Mouse (Mus musculus): ENCODE data around the gene Tmem127. TPM values are rescaled to one million over a fixed set of nuclear protein-coding genes. Genes with fewer than 3 reads are reported as not detected.

Tmem127 gene
- polyA plus RNA-seq, 1 experiment from 2014 or later, result 12.1 TPM

Other genes with a start within 250 kb of the Tmem127 start
- 3.9 and 4.4 TPM in 2 replicates for gene Ap4e1, start 239.2 kb upstream of the Tmem127 start, polyA plus RNA-seq (2015; fragmentation: Nextera tagmentation; extraction: Ambion mirVana)
- 51.6 and 56.3 TPM in 2 replicates for gene Blvra, start 177.2 kb upstream of the Tmem127 start, polyA plus RNA-seq (2015; fragmentation: Nextera tagmentation; extraction: Ambion mirVana)
- 54.9 and 57.2 TPM in 2 replicates for gene Ncaph, start 114.0 kb upstream of the Tmem127 start, polyA plus RNA-seq (2015; fragmentation: Nextera tagmentation; extraction: Ambion mirVana)
- 23.3 and 24.0 TPM in 2 replicates for gene Itpripl1, start 104.5 kb upstream of the Tmem127 start, polyA plus RNA-seq (2015; fragmentation: Nextera tagmentation; extraction: Ambion mirVana)
- gene 1810024B03Rik, start 39.6 kb upstream of the Tmem127 start, polyA plus RNA-seq (2015; fragmentation: Nextera tagmentation; extraction: Ambion mirVana), result 0.58 and 0.76 TPM in 2 replicates
- gene Snrnp200, start 39.5 kb upstream of the Tmem127 start, polyA plus RNA-seq (2015; fragmentation: Nextera tagmentation; extraction: Ambion mirVana), result 23.3 and 29.1 TPM in 2 replicates
- gene Ciao1, start 92 bp upstream of the Tmem127 start, polyA plus RNA-seq (2015; fragmentation: Nextera tagmentation; extraction: Ambion mirVana), result 39.9 and 40.7 TPM in 2 replicates
- 37.5 and 40.0 TPM in 2 replicates for gene Stard7, start 22.3 kb downstream of the Tmem127 start, polyA plus RNA-seq (2015; fragmentation: Nextera tagmentation; extraction: Ambion mirVana)
- gene Dusp2, start 88.3 kb downstream of the Tmem127 start, polyA plus RNA-seq (2015; fragmentation: Nextera tagmentation; extraction: Ambion mirVana), result 2.6 and 2.9 TPM in 2 replicates
- gene Astl, start 90.7 kb downstream of the Tmem127 start, polyA plus RNA-seq (2015; fragmentation: Nextera tagmentation; extraction: Ambion mirVana), result 0.03 TPM in 1 of 2 replicates, not detected in the other
- 21.7 and 24.0 TPM in 2 replicates for gene Adra2b, start 115.3 kb downstream of the Tmem127 start, polyA plus RNA-seq (2015; fragmentation: Nextera tagmentation; extraction: Ambion mirVana)
- gene Gpat2, start 177.3 kb downstream of the Tmem127 start, polyA plus RNA-seq (2015; fragmentation: Nextera tagmentation; extraction: Ambion mirVana), result 0.35 and 0.63 TPM in 2 replicates
- gene Fahd2a, start 196.7 kb downstream of the Tmem127 start, polyA plus RNA-seq (2015; fragmentation: Nextera tagmentation; extraction: Ambion mirVana), result 14.0 and 15.4 TPM in 2 replicates

All from liver, embryonic 15.5 days (tissue).